In genomic region chr13:43447721-43448120, GRCm38 (mm10) we compare ENCODE assay signal across 30 mouse cellular contexts.
"Had no signal": no experiment of that assay in that cellular context is flagged by ENCODE, and none has a peak within 500 bp of the region (broad histone marks: within the 10 kb centered on the region; RNA-seq: fewer than 3 reads in every experiment).

No protein-coding gene starts in this region.

- H3K4me2 ChIP-seq: heart, embryonic 12.5 days; heart, embryonic 13.5 days; heart, embryonic 15.5 days; hindbrain, embryonic 12.5 days; hindbrain, embryonic 13.5 days; hindbrain, embryonic 14.5 days; hindbrain, embryonic 15.5 days; intestine, embryonic 15.5 days; kidney, embryonic 15.5 days had no signal

- H3K4me1 ChIP-seq: intestine, embryonic 15.5 days had no signal

- H3K9me3 ChIP-seq: heart, embryonic 12.5 days; heart, embryonic 13.5 days; heart, embryonic 15.5 days; hindbrain, embryonic 10.5 days; hindbrain, embryonic 12.5 days; hindbrain, embryonic 13.5 days; hindbrain, embryonic 15.5 days; intestine, embryonic 15.5 days; kidney, embryonic 15.5 days had no signal

- H3K27me3 ChIP-seq: heart, embryonic 12.5 days; heart, embryonic 13.5 days; heart, embryonic 15.5 days; hindbrain, embryonic 12.5 days; hindbrain, embryonic 13.5 days; hindbrain, embryonic 15.5 days; intestine, embryonic 15.5 days; kidney, embryonic 15.5 days had no signal

- H3K9ac ChIP-seq: heart, embryonic 12.5 days; heart, embryonic 13.5 days; heart, embryonic 15.5 days; hindbrain, embryonic 12.5 days; hindbrain, embryonic 13.5 days; hindbrain, embryonic 14.5 days; hindbrain, embryonic 15.5 days; intestine, embryonic 15.5 days; kidney, embryonic 15.5 days had no signal

- H3K36me3 ChIP-seq: heart, embryonic 12.5 days; heart, embryonic 13.5 days; heart, embryonic 15.5 days; hindbrain, embryonic 10.5 days; hindbrain, embryonic 12.5 days; hindbrain, embryonic 13.5 days; hindbrain, embryonic 15.5 days; intestine, embryonic 15.5 days; kidney, embryonic 15.5 days had no signal

- DNase-seq: heart, postnatal 10 days; heart, postnatal 14 days; heart, postnatal 36 days; heart, postnatal 4 days; kidney, adult 11 months; kidney, adult 18-20 months; kidney, adult 2 months; kidney, adult 8-10 months; kidney, adult 9 months; kidney, postnatal 10 days; kidney, postnatal 14 days; kidney, postnatal 25 days; kidney, postnatal 36 days; kidney, postnatal 4 days; layer of hippocampus, adult 9-11 months; layer of hippocampus, postnatal 36 days had no signal

- H3K4me3 ChIP-seq: heart, embryonic 12.5 days; heart, embryonic 13.5 days; heart, embryonic 15.5 days; hindbrain, embryonic 10.5 days; hindbrain, embryonic 12.5 days; hindbrain, embryonic 13.5 days; hindbrain, embryonic 15.5 days; intestine, embryonic 15.5 days; kidney, embryonic 15.5 days; layer of hippocampus, adult 2 months; left cerebral cortex, adult 2 months had no signal

- H3K27ac ChIP-seq: heart, embryonic 13.5 days; heart, embryonic 15.5 days; hindbrain, embryonic 10.5 days; hindbrain, embryonic 12.5 days; hindbrain, embryonic 13.5 days; hindbrain, embryonic 14.5 days; hindbrain, embryonic 15.5 days; hindbrain, postnatal 0 days; intestine, embryonic 15.5 days; kidney, embryonic 15.5 days; kidney, postnatal 0 days; layer of hippocampus, adult 2 months; left cerebral cortex, adult 2 months had no signal
